Mouse (Mus musculus): ENCODE results near the gene Dqx1.

Dqx1 gene

DNA sequence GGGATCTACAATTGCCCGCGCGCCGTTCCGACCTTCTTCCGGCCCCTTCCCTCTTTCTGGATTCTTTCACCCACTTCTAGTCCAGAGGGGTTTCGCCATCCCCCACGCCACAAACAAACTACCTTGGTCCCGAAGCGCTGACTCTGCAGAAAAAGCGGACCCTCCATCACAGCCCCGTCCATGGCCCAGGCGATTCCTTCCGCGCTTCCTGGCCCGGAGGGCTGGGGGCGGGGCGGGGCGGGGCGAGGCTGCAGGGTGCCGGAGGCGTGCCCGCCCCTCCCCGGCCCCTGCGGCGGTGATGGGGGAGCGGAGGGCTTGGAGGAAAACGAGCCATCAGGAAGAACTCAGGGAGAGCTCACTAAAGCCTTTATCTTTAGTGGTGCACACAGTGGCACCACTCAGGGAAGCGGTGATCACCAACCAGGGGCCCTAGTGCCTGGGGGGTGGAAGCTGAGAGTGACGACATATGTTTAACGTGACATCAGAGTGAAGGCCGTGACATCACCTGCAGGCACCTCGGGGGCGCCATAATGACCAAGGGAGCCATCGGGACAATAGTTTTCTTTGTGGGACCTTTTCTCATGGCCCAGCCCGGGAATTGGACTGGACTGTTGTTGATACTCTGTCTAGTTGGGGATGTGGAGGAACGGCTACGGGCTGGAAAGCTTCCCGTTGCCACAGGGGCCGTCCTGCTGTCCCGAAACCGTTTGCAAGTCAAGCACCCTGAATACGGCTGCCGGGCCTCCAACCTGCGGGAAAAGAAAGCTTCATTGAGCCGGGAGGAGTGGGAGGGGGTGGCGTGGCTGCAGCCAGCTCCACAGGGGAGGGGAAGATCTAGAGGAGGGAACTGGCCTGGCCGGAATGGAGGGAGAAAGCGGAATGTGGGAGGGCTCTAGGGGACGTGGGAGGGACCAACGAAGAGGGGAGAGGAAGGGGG lies 24.1 kb upstream of the Dqx1 start, which contains the start of the genes Dok1 and Loxl3:
TSS of gene Dok1 (minus strand) at position 223 of the 937 bp plus-strand sequence.
TSS of gene Loxl3 (plus strand) at position 925 of the 937 bp plus-strand sequence.
- DNase-seq, result peak; percentile 87

DNA sequence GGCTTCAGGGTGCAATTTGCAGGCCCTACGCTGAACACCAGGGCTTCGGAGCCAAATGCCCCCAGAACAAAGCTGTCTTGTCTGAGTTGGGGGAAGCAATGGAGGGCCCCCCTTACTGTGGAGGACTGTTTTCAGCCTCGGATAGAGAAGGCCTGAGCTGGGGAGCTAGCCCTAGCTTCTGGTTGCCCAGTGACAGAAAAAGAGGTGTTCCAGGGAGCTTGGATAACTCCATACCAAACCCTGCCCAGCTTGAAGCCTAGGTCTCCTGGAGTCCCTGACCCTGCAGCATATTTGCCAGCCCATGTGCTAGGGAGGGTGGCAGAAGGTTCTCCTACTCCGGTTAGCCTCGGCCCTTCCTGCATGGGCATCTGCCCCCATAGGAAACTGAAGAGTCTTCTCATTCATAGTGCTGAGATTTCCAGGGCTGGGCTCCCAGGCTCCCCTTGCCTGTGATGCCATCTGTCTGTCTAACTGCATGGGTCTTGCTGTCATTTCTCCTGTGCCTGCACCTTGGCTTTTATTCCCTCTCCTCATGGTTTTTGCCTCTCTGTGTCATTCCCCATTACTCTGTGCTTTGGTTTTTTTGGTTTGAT lies 23.1 kb upstream of the Dqx1 start:
- DNase-seq, result no peak

DNA sequence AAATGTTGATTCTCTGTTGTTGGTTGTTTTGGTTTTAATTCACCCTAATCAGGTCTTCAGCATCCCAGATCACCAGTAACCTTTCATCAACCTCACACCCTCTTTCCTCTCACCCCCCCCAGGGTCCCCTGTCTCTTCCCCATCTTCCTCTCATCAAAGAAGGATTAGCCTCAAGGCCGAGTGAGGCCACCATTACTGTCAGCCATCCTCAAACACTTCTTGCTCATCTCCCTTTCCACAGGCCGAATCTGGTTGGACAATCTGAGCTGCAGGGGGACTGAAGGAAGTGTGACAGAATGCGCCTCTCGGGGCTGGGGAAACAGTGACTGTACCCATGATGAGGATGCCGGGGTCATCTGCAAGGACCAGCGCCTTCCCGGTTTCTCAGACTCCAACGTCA lies 20.5 kb upstream of the Dqx1 start:
- no peak for DNase-seq

DNA sequence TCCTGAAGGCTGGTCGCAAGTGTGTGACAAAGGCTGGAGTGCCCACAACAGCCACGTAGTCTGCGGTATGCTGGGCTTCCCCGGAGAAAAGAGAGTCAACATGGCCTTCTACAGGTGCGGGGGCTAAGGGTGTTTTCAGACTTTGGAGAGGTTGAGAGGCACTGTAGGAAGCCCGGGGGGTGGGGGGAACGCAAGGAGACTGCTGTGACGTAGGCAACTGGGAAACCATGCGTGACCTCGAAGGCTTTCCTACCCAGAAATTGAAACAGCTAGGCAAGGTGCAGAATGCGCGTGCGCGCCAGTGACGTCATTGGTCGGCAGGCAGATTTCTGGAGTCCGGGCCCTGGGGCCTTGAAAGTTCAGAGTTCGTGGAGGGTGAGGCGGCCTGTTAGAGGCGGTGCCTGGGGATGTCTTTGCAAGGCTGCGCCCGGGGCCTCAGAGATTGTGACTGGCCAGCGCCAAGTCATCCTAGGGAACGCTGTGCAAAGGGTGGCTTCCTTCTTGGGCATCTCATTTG lies 19.1 kb upstream of the Dqx1 start:
- DNase-seq, result peak; percentile 93

DNA sequence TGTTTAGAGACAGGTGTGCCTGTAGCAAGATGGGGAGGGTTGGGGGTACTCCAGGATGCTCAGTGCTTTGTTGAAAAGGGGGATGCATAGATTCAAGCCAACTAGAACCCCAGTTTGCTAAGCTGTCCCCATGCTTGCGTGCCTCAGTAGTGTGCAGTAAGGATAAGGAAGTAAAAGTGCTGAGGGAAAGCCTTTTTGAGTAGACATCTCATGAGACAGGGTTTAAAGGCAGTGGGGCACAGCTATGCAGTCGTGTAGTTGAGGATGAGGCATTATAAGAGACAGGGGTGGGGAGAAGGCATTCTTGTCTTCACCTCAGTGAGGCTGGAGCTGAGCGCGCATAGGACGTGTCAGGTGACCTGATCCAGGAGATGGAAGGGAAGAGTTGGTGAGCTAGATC lies 17.0 kb upstream of the Dqx1 start:
- no peak for DNase-seq

DNA sequence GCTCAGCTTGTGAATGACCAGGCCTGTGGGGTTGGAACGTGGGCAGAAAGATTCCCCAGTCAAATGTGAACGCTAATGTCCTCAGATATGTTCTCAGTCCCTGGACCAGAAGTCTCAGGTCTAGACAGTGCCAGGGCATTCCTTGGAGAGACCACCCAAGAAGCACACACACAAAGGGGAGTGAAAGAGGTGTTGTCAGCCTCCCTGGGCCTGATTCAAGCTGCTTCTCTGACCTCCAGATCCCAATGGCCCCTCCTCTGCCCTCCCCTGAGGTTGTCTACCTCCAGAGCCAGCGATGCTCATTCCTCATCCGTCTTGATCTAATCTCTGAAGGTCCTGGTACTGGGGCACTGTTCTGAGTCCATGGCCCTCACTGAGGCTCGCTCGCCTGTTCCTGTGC lies 14.1 kb upstream of the Dqx1 start:
- DNase-seq, result no peak

DNA sequence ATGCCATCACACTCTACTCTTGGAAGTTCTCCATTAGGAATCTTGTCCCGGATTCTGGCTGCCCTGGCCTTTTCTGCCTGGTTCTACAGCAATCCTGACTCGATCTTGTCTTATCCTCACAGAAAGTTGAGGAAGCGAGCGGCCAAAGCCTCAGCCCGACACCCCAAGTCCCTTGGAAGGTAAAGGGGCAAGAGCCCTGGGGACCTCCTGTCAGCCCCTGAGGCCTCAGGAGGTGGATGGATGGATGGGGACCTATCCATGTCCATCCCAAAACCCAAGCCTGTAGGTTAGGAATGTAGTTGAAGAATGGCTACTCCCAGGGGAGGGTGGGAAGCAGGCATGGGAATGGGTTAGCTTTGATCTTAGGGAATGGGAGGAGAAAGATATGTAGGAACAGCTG lies 13.7 kb upstream of the Dqx1 start:
- DNase-seq, result no peak

DNA sequence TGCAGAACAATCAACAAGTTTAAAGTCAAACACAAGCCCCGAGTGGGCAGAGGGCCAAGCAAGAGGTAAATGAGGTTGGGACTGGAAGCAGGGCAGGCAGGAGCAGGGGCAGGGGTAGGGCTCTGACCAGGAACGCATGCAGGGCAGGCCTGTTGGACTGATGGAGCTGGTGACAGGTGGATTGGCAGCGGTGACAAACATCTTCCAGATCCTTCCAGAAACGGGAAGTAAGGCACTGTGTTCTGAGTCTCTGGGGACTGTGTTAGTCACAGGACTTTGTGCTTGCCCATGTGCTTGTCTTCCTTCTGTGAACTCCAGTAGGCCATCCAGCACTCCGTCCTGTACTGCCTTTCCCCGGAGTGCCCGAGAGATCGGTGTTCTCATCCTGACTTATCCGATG lies 12.9 kb upstream of the Dqx1 start:
- DNase-seq, result peak; percentile 47

DNA sequence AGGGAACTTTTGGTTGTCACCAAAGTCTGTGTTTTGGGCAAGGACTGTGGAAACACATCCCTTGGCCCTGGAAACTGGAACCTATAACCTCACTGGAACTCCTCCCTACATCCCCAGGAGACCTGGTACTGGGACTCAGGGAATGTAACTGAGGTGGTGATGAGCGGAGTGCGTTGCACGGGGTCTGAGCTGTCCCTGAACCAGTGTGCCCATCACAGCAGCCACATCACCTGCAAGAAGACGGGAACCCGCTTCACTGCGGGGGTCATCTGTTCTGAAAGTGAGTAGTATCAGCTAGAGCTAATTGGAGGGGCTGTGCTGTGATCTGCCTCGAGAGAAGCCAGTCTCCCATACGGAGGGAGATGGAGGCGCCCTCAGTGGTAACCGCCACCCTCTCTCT lies 8.3 kb upstream of the Dqx1 start:
- no peak for DNase-seq

DNA sequence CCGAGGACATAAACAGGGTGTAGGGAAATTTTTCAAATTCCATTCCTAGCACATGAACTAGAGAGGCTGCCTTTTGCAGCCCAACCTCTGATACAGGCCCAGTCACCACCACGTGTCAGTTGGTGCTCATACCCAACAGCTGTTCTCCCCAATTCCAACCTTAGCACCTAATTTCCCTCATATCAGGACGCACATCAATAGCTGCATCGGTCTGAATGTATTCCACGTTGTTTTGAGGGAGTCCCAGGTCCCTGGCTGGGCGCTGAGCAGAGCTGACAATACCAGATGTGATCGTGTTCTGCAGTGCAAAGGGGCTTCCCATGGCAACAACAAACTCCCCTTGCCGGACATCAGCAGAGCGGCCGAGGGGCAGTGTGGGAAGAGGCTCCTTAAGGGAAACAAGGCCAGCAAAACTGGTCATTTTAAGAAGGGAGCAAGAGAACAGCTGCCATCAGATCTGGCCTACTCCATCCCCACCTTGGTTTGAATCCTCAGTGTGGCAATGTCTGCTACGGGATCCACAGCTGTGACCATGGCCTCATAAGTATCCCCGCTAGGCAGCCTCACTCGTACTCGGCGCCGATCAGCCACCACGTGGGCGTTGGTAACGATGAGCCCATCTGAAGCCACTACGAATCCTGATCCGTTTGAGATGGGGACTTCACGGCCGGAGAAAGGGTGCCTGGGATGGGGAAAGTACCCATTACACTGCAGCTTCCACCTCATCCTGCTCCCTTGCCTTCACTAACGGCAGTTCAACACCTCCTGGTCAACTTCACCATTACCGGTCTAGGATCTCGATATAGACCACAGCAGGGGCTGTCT lies 4.3 kb upstream of the Dqx1 start:
- DNase-seq, result peak; percentile 52

DNA sequence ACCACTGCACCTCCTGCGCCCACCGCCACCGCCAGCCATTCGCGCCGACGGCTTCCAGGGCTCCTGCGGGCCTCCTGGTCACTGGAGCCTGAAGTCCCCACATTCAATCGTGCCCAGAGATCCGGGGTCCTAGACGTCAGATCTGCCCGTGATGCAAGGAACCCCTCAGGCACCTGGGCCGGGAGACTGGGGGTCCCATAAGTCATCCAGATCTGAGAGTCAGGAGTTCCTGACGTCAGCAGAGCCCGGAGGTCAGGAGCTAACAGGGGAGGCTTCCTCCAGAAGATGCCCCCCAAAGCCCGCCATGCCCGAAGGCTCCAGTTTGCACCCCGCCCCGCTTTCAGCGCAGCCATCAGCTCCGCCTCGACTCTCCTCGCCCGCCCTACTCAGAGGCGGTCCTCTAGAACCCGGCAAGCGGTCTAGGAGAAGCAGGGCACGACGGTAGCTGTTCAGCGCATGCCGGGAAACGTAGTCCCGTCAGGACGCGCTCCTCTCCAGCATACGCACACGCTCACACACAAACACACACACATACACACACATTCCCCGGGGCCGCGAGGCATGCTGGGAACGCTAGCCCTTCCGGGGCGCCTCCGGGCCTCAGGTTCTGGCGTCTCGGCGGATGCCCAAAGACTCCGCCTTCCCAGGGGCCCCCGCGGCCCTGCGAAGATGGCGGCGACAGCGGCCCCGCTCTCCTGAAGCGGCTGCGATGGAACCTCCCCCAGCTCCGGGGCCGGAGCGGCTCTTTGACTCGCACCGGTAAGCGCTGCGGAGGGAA lies 3.4 kb upstream of the Dqx1 start, which contains the start of gene Aup1:
TSS of gene Aup1 (plus strand) at position 448 of the 778 bp plus-strand sequence.
- peak; percentile 97 for DNase-seq

DNA sequence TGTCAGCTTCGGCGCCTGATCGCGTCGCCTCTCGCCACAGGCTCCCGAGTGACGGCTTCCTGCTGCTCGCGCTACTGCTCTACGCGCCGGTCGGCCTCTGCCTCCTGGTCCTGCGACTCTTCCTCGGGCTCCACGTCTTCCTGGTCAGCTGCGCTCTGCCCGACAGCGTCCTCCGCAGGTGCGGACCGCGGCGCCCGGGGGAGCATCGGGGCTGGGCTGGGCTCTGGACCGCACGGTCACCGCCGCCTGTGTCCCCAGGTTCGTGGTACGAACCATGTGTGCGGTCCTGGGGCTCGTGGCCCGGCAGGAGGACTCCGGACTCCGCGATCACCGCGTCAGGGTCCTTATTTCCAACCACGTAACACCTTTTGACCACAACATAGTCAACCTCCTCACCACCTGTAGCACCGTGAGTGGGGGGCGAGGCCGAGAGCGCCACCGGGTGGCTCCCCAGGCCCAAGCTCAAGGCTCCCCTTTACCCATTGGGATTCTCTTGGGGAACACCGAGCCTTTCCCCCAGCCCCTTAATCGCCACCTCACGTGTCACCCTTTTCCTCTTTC lies 2.7 kb upstream of the Dqx1 start, which contains the start of gene Htra2:
TSS of gene Htra2 (minus strand) at position 403 of the 561 bp plus-strand sequence.
- peak; percentile 60 for DNase-seq

DNA sequence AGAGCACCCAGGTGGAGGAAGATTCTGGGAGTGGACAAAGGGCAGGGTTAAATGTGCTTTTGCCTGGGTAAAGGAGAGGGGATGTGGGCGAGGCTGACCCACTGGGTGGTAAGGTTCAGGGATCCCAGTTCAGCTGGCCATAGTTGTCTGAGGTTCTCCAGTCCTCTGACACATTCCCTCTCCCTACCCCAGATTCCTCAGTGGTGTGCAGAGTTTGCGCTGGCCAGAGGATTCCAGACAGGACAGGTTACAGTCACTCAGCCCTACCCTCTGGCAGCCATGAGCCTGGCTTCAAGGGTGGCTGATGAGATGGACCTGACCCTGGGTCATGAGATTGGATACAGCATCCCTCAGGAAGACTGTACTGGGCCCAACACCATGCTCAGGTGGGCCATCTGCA lies 1.1 kb downstream of the Dqx1 start:
- DNase-seq, result no peak

DNA sequence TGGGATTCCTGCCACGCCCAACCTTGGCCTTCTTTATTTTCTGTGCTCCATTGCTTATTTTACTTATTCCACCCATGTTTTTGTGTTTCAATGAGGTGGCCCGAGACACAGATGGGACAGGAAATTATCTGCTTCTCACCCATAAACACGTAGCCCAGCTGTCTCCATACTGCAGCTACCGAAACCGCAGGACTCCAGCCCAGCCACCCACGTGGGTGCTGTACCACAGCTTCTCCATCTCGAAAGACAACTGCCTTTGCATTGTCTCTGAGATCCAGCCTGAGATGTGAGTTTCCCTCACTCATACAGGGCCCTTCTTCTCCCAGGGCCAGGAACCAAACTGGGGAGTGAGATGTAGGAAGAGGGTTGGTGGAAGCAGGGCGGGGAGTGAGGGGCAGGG lies 8.4 kb downstream of the Dqx1 start:
- no peak for DNase-seq

DNA sequence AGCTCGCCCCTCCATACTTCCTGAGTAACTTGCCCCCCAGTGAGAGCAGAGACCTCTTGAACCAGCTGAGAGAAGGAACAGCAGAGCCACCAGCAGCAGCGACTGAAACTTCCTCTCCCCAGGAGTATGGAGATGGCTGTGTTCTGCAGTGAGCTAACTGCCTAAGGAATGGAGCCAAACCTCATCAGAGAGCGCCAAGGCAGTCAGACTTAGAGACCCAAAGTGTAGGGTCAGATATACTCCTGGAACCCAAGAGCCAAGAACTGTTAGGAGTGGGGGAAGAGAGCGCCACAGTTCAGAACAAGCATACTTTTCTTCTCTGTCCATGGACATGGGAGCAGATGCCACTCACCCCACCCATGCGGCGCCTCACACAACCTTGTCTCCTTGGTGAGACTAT lies 8.8 kb downstream of the Dqx1 start:
- no peak for DNase-seq

DNA sequence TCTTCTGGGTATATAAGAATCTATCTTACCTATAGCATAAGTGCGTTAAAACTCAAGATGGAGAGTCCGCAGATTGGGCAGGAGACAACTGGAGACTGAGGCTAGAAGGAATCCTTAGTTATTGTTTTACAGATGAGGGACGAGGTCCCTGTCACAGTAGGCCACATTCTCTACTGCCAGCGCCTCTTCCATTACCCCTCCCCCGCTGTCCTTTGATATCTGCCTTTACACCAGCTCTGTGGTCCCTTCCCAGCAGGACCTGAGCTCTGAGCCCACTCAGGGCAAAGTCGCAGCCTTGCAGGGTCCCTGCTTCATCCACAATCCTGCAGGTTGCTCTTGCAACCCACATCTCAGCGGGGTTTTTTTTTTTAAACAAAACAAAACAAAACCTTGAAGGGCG lies 10.6 kb downstream of the Dqx1 start:
- DNase-seq, result no peak

DNA sequence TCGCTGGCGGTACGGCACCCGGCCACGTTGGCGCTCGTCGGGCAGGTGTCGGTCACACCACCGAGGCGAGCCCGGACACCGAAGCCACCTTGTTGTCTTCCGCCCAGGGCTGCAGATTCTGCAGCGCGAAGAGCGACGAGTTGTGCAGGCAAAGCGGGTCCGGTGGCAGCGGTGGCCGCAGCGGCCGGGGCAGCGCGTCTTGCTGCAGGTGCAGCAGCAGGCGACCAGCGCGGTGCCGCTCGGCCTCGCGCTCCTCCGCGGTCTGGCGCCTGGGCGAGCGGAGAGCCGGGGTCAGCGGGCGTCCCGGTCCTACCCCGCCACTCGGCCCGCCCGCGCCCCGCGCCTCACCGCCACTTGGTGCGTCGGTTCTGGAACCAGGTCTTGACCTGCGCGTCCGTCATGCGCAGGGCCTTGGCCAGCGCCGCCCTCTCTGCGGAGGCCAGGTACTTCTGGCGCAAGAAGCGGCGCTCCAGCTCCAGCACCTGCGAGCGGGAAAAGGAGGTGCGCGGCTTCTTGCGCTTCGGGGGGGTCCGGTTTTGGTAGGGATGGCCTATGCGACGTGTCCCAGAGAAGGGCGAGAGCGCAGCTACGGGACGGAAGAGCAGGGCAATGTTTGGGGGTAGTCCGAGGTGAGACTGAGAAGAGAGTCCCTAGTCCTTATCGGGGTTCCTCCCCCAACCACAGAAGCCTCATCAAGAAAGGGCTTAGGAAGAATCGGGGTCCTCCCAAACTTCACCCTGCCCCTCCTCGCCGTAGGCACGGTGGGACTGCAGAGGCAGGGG lies 11.3 kb downstream of the Dqx1 start:
- DNase-seq, result peak; percentile 37

DNA sequence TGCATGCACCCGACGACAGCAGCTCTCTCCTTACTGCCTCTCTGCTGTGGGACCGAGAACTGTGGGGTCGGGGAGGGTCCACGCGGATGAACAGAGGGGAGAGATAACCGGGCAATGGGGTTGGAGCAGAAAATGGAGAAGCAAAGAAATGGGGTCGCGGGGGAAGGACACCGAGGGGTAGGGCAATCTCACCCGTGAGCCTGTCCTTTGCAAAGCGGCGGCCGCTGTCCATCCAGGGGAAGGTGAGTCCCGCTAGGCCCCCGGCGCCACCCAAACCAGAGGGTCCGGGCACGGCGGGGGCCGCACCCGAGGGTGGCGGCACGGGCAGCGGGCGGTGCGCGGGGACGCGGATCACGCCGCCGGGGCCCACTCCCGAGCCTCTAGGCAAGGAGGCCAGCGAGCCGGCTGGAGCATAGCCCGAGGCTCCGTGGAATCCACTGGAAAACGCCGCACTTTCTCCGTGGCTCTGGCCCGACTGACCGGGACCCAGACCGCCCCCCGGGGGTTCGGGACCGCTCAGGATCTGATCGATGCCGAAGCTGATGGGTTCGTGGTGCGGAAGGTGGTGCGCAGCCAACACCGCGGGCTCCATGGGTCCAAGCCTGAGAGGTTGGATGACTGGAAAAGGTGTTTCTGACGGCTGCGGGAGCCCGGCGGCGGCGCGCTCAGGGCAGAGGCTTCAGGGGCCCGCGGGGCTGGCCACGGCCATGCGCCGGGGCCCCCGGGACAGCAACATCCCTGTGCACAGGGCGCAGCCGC lies 12.0 kb downstream of the Dqx1 start:
- no peak for DNase-seq

DNA sequence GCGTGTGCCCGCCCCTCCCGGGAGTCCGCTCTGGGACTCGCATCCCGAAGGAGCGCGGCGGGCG lies 12.4 kb downstream of the Dqx1 start, which contains the start of gene Tlx2:
TSS of gene Tlx2 (minus strand) at position 47 of the 64 bp plus-strand sequence.
- no peak for DNase-seq

DNA sequence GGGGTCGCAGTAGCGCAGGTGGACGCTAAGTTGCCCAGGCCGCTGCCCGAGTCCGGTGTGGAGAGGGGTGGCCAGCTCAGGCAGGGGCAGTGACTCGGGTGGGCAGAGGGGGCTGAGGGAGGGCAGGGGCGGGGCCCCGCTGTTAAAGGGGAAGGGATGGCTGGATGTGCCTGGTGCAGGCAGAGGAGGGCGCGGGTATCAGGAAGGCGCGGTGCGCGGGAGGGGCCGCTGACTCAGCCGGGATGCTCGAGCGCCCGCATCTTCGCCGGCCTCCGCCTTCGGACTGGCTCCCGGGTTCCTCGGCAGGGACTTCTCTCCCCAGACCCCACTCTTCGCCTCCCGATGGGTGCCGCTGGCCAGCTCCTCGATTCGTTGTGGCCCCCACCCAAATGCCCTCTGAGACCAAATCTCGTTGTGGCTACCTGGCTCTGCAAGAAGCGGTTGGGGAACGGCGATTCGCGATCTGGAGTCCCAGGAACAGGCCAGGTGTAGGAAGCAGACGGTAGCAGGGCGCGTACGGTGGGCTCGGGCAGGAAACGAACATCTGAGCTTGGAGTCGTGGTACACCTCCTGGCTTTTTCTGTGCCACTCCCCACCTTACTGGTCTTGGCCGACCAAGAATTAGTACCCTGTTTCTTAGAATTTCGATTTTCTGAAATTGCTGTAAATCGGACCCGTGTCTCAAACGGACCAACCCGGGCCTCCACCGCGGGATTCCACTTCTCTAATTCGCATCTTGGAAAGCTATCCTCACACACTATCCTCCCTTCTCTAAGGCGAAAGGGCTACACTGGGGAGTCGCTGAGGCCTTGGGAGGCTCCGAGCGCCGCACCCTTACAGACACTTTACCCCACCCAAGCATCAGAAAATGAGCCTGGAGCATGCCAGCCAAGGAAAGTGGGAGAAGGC lies 12.9 kb downstream of the Dqx1 start:
- DNase-seq, result no peak
